Mouse (Mus musculus) embryonic facial prominence, embryonic 11.5 days (tissue): ENCODE results near the gene Snta1. TPM values are rescaled to one million over a fixed set of nuclear protein-coding genes. Genes with fewer than 3 reads are reported as not detected.
A peak's percentile ranks its signal among the peaks of the same experiment; 100 is the strongest.

Experiments
- ATAC-seq: fragments of 200-750 bp; cut with Nextera tagmentation; replicated peaks from 2 replicates; pipeline ENCODE4 v1.8.0; 2017; ENCODE audit warnings: low read depth; ENCODE audit not compliant: insufficient number of reproducible peaks, low FRiP score, low TSS enrichment
- DNase-seq: peaks from one replicate; pipeline ENCODE4 v3.0.0-alpha.2; 2015; ENCODE audit warnings: low spot score
- H3K27ac ChIP-seq: fragments of 300-500 bp; sonication (generic); replicated peaks from 2 replicates; pipeline ENCODE4 v1.5.1; 2014; ENCODE audit warnings: mild to moderate bottlenecking, low read depth, low read length, control low read depth
- H3K27me3 ChIP-seq: fragments of 300-500 bp; sonication (generic); 2 replicates; pipeline ENCODE4 v1.6.1; 2014; ENCODE audit warnings: mild to moderate bottlenecking, low read length, moderate library complexity, mixed read lengths; ENCODE audit not compliant: control insufficient read depth, insufficient read depth
- H3K36me3 ChIP-seq: fragments of 300-500 bp; sonication (generic); replicated peaks from 2 replicates; pipeline ENCODE4 v1.6.1; 2014; ENCODE audit warnings: low read depth, mild to moderate bottlenecking, low read length, moderate library complexity, mixed read lengths; ENCODE audit not compliant: control insufficient read depth, insufficient read depth
- H3K4me1 ChIP-seq: fragments of 300-500 bp; sonication (generic); 2 replicates; pipeline ENCODE4 v1.6.1; 2014; ENCODE audit warnings: low read length, mixed read lengths; ENCODE audit not compliant: control insufficient read depth, insufficient read depth
- H3K4me2 ChIP-seq: fragments of 300-500 bp; sonication (generic); 2 replicates; pipeline ENCODE4 v1.6.1; 2014; ENCODE audit warnings: low read depth, mild to moderate bottlenecking, control low read depth, low read length, moderate library complexity
- H3K4me3 ChIP-seq: fragments of 300-500 bp; sonication (generic); 2 replicates; pipeline ENCODE4 v1.5.1; 2014; ENCODE audit warnings: low read depth, low read length, control low read depth
- H3K9ac ChIP-seq: fragments of 300-500 bp; sonication (generic); replicated peaks from 2 replicates; pipeline ENCODE4 v1.6.1; 2014; ENCODE audit warnings: mild to moderate bottlenecking, control low read depth, low read length
- H3K9me3 ChIP-seq: fragments of 300-500 bp; sonication (generic); replicated peaks from 2 replicates; pipeline ENCODE4 v1.6.1; 2016; ENCODE audit warnings: mild to moderate bottlenecking, low read length, inconsistent platforms, mixed read lengths; ENCODE audit not compliant: control insufficient read depth
- WGBS: fragments of 180-500 bp; shearing (Covaris S2); extraction: QIAGEN DNeasy Blood & Tissue Kit; methylation state at CpG from one replicate; pipeline ENCODE4 v1.1.7; 2014; 5-methylcytosine and 5-hydroxymethylcytosine counted together
- polyA plus RNA-seq: library from polyadenylated mRNA; unstranded; fragments of >200 nt; fragmentation: Nextera tagmentation; extraction: Ambion mirVana; gene quantifications from 2 replicates; pipeline ENCODE4 v1.2.1, GENCODE M21; 2014

The Snta1 gene
- polyA plus RNA-seq, 1 experiment from 2014 or later = 2.1 TPM

DNA sequence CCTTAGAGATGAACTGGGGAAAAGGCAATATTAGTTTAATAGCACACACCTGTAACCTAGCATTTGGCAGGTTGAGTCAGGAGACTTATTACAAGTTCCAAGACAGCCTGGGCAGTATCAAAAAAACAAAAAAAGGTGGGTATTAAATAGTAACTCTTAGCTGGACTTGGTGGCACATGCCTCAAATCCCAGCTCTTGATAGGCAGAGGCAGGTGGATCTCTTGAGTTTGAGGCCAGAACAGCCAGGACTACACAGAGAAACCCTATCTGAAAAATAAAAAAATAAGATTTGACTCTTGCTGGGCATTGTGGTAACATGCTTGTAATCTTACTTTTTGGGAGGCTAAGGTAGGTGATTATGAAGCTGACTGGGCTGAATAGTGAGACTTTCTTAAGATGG, 32.6 kb upstream of the Snta1 start:
- H3K27me3 ChIP-seq = no peaks in the 10 kb centered on the region
- no peaks in the 10 kb centered on the region for H3K36me3 ChIP-seq
- no peak overlapping the region for H3K27ac ChIP-seq
- no peaks in the 10 kb centered on the region for H3K4me1 ChIP-seq
- no peak for ATAC-seq
- no peak overlapping the region for H3K4me2 ChIP-seq
- H3K9me3 ChIP-seq = no peaks in the 10 kb centered on the region
- H3K9ac ChIP-seq = no peak overlapping the region
- no peak for DNase-seq
- H3K4me3 ChIP-seq = no peak overlapping the region

DNA sequence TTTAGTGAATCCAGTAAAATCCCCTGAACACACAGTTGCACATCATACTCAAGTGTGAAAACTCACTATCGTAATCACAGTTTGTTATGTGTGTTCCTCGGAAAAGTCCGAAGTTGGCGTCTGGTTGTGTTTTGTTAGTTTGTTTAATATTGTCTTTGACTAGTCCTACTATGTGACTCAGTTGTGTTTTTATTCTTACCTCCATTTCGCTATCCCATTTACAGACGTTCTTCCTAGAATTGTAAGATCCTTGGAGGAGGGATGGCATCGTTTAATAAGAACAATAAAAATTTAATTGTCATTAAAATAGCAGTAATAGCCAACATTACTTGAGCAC, 29.3 kb upstream of the Snta1 start:
- H3K27ac ChIP-seq = peak overlapping the region; percentile 92; the same call in 1 of the 2 replicates
- DNase-seq = no peak

DNA sequence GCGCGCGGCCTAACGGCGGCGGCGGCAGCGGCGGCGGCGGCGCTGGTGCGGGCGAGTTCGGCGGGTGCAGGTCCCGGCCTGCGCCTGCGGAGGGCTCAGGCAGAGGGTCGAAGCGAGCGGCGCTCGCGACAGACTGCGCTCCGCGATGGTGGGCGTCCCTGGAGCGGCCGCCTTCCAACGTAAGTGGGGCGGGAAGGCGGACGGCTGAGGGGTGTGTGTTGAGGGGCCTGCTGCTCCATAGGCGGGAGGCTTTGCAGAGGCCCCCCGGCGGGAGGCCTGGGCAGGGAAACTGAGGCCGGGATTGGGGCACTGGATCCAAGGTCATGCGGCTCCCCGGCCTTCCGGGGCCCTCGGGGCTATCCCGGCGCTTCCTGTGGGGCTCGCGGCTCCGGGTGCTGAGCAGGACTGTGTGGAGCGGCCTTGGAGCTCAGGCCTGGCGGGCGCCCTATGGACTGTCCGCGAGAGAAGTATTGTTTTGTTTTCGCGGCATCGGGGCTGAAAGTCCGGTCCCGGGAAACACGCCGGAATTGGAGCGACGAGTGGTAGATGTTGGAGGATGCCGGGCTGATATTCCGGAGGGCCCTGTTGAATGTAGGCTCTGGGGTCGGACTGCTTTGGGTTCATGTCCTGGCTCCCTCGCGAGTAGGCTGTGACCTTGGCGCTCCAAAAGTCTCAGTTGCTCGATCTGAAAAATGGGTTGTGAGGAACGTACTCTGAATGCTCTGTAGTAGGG, 28.7 kb upstream of the Snta1 start, which contains the start of gene Cbfa2t2:
TSS of gene Cbfa2t2 (plus strand) at position 24 of the 733 bp plus-strand sequence.
- WGBS = under 1% methylated on average over 51 of the region's 70 CpGs
- H3K4me2 ChIP-seq = peak within 1 kb of the TSS; percentile 62
- no peaks in the 10 kb centered on the region for H3K27me3 ChIP-seq
- peak within 1 kb of the TSS; percentile 92 for H3K27ac ChIP-seq
- peak within 1 kb of the TSS; percentile 95 for H3K4me3 ChIP-seq
- H3K36me3 ChIP-seq = no peaks in the 10 kb centered on the region
- ATAC-seq (peak; percentile 89), DNase-seq (peak; percentile 69)
- peak within 1 kb of the TSS; percentile 98 for H3K9ac ChIP-seq
- no peaks in the 10 kb centered on the region for H3K9me3 ChIP-seq
- no peaks in the 10 kb centered on the region for H3K4me1 ChIP-seq

More for the DNA sequence above, 29.3 kb upstream of the Snta1 start:
- Histone ChIP-seq H3K36me3 (no peaks in the 10 kb centered on the region), H3K4me3 (peak overlapping the region; percentile 95), H3K9me3 (no peaks in the 10 kb centered on the region), H3K27me3 (no peaks in the 10 kb centered on the region), H3K4me1 (no peaks in the 10 kb centered on the region), H3K9ac (peak overlapping the region; percentile 98), H3K4me2 (peak overlapping the region; percentile 62)
- WGBS = 21% methylated on average over 7 of the region's 7 CpGs
- ATAC-seq = no peak

DNA sequence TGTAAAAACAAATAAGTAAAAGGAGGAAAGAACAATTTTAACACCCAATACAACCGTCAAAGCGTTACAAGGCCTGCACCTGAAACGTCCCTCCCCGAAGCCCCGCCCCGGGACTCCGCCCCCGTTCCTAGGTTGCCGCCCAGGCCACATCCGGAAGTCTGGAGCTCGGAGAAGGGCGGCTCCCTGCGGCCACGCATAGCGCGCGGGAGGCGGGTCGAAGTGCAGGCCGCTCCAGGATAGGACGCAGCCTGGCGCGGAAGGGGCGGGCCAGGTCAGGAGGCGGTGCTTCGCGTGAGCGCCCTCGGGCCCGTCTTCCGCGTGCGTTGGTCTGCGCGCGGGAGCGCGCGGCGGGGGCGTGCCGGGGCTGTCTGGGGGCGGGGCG, 28.2 kb upstream of the Snta1 start:
- Histone ChIP-seq H3K4me3 (peak overlapping the region; percentile 95), H3K9ac (peak overlapping the region; percentile 98), H3K27ac (peak overlapping the region; percentile 92; the same call in 1 of the 2 replicates), H3K36me3 (no peaks in the 10 kb centered on the region), H3K4me2 (peak overlapping the region; percentile 27), H3K9me3 (no peaks in the 10 kb centered on the region), H3K27me3 (no peaks in the 10 kb centered on the region), H3K4me1 (no peaks in the 10 kb centered on the region)
- ATAC-seq (peak; percentile 99), DNase-seq (peak; percentile 97)
- 1% methylated on average over 33 of the region's 44 CpGs for WGBS

DNA sequence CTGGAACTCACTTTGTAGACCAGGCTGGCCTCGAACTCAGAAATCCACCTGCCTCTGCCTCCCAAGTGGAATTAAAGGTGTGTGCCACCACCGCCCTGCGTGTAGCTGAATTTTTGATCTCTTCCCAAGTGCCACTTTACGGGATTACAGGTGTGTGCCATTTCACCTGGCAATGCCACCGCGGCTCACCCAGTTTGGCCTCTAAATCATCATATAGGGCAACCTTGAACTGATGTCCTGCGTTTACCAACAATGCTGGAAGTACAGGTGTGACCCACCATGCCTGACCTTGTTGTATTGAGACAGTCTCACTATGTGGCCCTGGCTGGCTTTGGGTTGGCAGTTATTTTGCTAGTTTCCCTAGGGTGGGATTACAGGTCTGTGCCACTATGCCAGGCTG, 26.8 kb upstream of the Snta1 start:
- Histone ChIP-seq H3K4me1 (no peaks in the 10 kb centered on the region), H3K9me3 (no peaks in the 10 kb centered on the region), H3K9ac (no peak overlapping the region), H3K27me3 (no peaks in the 10 kb centered on the region), H3K27ac (no peak overlapping the region), H3K36me3 (no peaks in the 10 kb centered on the region), H3K4me2 (no peak overlapping the region), H3K4me3 (no peak overlapping the region)
- DNase-seq (no peak), ATAC-seq (no peak)
- WGBS = 93% methylated on average over 7 of the region's 7 CpGs

DNA sequence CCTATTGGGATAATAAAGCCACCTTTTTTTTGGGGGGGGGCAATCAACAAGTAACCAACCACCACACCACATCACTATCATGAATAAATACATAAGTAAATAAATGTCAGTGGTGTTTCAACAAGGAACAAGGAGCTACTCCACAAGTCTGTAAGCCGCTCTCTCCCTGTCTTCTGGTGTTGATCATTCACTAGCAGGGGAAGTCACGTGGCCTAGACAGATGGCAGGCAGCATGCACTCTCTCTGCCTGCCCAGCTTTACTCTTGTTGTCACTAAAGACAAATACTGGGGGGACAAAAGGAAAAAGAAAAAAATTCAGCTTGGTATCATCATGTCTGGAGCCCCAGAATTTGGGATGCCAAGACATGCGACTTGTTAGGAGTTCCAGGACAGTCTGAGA, 25.5 kb upstream of the Snta1 start:
- Histone ChIP-seq H3K4me2 (no peak overlapping the region), H3K9me3 (no peaks in the 10 kb centered on the region), H3K4me1 (no peaks in the 10 kb centered on the region), H3K27me3 (no peaks in the 10 kb centered on the region), H3K4me3 (no peak overlapping the region), H3K36me3 (no peaks in the 10 kb centered on the region), H3K27ac (no peak overlapping the region), H3K9ac (no peak overlapping the region)
- 71% methylated on average over 3 of the region's 3 CpGs for WGBS
- ATAC-seq (no peak), DNase-seq (no peak)

DNA sequence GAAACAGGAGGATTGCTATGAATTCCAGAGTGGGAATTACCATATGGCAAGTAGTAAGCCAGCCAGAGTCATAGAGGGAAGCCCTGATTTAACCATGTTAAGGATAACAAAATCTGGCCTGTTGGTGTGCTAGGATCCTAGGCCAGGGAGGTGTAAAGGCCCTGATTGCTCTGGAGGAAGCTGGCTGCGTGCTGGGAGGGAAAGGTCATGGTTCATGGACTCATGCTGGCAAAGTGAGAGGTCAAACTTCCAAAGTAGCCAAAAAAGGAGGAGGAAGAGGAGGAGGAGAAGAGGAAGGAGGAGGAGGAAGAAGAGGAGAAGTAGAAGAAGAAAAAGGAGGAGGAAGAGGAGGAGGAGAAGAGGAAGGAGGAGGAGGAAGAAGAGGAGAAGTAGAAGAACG, 24.8 kb upstream of the Snta1 start:
- no peaks in the 10 kb centered on the region for H3K4me1 ChIP-seq
- H3K36me3 ChIP-seq = no peaks in the 10 kb centered on the region
- H3K27ac ChIP-seq = no peak overlapping the region
- H3K4me3 ChIP-seq = no peak overlapping the region
- no peak for DNase-seq
- H3K9me3 ChIP-seq = no peaks in the 10 kb centered on the region
- no peaks in the 10 kb centered on the region for H3K27me3 ChIP-seq
- 57% methylated on average over 2 of the region's 2 CpGs for WGBS
- no peak for ATAC-seq
- H3K4me2 ChIP-seq = no peak overlapping the region
- H3K9ac ChIP-seq = no peak overlapping the region

DNA sequence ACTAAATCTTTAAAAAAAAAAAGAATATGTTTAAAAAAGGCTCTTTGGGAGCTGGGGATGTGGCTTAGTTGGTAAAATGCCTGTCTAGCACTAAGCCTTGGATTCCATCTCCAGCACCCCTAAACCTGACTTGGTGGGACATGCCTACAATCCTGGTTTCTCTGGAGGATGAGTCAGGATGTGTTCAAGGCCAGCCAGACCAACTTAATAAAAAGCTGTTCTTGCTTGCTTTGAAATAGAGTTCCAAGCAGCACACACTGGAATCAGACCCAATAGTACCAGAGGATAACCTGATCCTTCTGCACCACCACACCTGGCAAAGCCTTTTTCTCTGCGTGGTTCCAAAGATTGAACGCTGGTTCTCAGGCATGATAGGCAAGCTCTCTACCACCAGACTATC, 22.7 kb upstream of the Snta1 start:
- no peak overlapping the region for H3K4me3 ChIP-seq
- no peaks in the 10 kb centered on the region for H3K27me3 ChIP-seq
- H3K4me1 ChIP-seq = no peaks in the 10 kb centered on the region
- WGBS = 88% methylated on average over 2 of the region's 2 CpGs
- H3K9me3 ChIP-seq = no peaks in the 10 kb centered on the region
- DNase-seq (no peak), ATAC-seq (no peak)
- H3K4me2 ChIP-seq = no peak overlapping the region
- H3K9ac ChIP-seq = no peak overlapping the region
- no peak overlapping the region for H3K27ac ChIP-seq
- H3K36me3 ChIP-seq = no peaks in the 10 kb centered on the region
